7 mouse cellular contexts compared by ENCODE assay signal in the genomic region with DNA sequence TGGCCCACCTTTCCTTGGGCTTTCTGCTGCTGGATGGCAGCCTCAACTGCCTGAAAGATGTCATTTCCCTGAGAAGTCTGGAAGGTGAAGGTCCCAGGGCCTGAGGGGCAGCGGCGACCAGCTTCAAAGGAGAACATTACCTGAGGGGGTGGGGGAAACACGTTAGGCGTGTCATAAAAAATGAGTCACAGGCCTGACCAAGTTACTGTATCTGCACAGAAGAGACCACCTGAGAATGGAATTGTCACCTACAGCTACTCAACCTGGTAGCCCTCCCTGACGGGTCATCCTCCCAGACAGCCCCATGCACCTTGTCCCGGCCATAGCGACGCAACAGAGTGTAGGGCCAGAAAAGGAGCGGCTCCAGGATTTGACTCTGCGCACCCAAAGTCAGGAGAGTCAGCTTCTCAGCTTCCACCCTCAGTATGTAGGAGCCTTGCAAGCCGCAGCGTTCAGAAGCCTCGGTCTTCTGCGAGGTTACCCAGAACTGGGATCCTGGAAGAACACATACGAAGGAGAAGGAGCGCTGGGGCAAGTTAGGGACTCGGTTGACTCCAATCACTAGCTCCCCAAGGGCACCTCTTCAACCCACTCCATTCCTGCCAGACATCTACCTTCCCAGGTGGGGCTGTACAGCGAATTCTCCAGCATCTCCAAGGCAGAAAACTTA. TPM values are rescaled to one million over a fixed set of nuclear protein-coding genes. Genes with fewer than 3 reads are reported as not detected.
A peak's percentile ranks its signal among the peaks of the same experiment; 100 is the strongest.
DNase-seq lines count a peak whose midpoint lies in the region; ATAC-seq and TF ChIP-seq lines count a peak whose summit lies in the region.

No protein-coding gene starts in this region.

- H3K4me1 ChIP-seq in megakaryocyte, embryonic 14.5 days: peaks cover 89% of the 10 kb centered on the region
- H3K4me1 ChIP-seq in forebrain, embryonic 12.5 days: peaks cover 29% of the 10 kb centered on the region
- peaks cover 24% of the 10 kb centered on the region for H3K4me1 ChIP-seq in limb, embryonic 14.5 days (ENCODE audit: control insufficient read depth, insufficient read depth, low read length)
- peaks cover 11% of the 10 kb centered on the region for H3K4me1 ChIP-seq in stomach, embryonic 16.5 days (ENCODE audit: control insufficient read depth, insufficient read depth, low read length)

- no peak overlapping the region for H3K27ac ChIP-seq in forebrain, embryonic 12.5 days
- H3K27ac ChIP-seq in limb, embryonic 14.5 days (replicated peaks; ENCODE audit: low read depth, low read length): no peak overlapping the region
- no peak overlapping the region for H3K27ac ChIP-seq in stomach, embryonic 16.5 days (ENCODE audit: low read length)

- H3K36me3 ChIP-seq in megakaryocyte, embryonic 14.5 days (replicated peaks; ENCODE audit: low read length): peaks cover 53% of the 10 kb centered on the region
- H3K36me3 ChIP-seq in forebrain, embryonic 12.5 days (replicated peaks): no peaks in the 10 kb centered on the region
- peaks cover 3% of the 10 kb centered on the region; the same call in 1 of the 2 replicates for H3K36me3 ChIP-seq in limb, embryonic 14.5 days (ENCODE audit: control insufficient read depth, insufficient read depth, low read length)
- H3K36me3 ChIP-seq in stomach, embryonic 16.5 days (ENCODE audit: control insufficient read depth, insufficient read depth, low read length): no peaks in the 10 kb centered on the region

- H3K9ac ChIP-seq in forebrain, embryonic 12.5 days: no peak overlapping the region
- H3K9ac ChIP-seq in limb, embryonic 14.5 days (ENCODE audit: low read depth, low read length, severe bottlenecking): peak overlapping the region; percentile 55; the same call in 1 of the 2 replicates
- H3K9ac ChIP-seq in stomach, embryonic 16.5 days (ENCODE audit: low read length): peak overlapping the region; percentile 83

- TF ChIP-seq POLR2A in limb, embryonic 14.5 days (IDR thresholded peaks at IDR 0.05; ENCODE audit: borderline replicate concordance, extremely low read depth, insufficient read depth, insufficient read length): no peak

- peak overlapping the region; percentile 70 for H3K4me2 ChIP-seq in forebrain, embryonic 12.5 days
- H3K4me2 ChIP-seq in limb, embryonic 14.5 days (replicated peaks; ENCODE audit: low read depth, low read length, severe bottlenecking): peak overlapping the region; percentile 80
- peak overlapping the region; percentile 92 for H3K4me2 ChIP-seq in stomach, embryonic 16.5 days (ENCODE audit: low read depth, low read length)

- ATAC-seq in megakaryocyte, adult 5-6 weeks (ENCODE audit: poor library complexity, severe bottlenecking): no peak
- ATAC-seq in forebrain, embryonic 12.5 days (ENCODE audit: low FRiP score): no peak
- ATAC-seq in limb, embryonic 14.5 days (ENCODE audit: low FRiP score, low read depth): no peak
- no peak for ATAC-seq in stomach, embryonic 16.5 days (ENCODE audit: insufficient read depth, low FRiP score)
- ATAC-seq in monocyte, adult 5-6 weeks (replicated peaks; ENCODE audit: insufficient number of reproducible peaks, low FRiP score, low TSS enrichment, poor library complexity, severe bottlenecking): no peak

- no peaks in the 10 kb centered on the region for H3K27me3 ChIP-seq in megakaryocyte, embryonic 14.5 days (replicated peaks)
- peaks cover 79% of the 10 kb centered on the region for H3K27me3 ChIP-seq in forebrain, embryonic 12.5 days
- H3K27me3 ChIP-seq in limb, embryonic 14.5 days (ENCODE audit: control insufficient read depth, insufficient read depth, low read length): peaks cover 7% of the 10 kb centered on the region; the same call in 1 of the 2 replicates
- H3K27me3 ChIP-seq in stomach, embryonic 16.5 days (ENCODE audit: control insufficient read depth, insufficient read depth, low read length): peaks cover 7% of the 10 kb centered on the region; the same call in 1 of the 2 replicates

- no peaks in the 10 kb centered on the region for H3K9me3 ChIP-seq in megakaryocyte, embryonic 14.5 days
- no peaks in the 10 kb centered on the region for H3K9me3 ChIP-seq in forebrain, embryonic 12.5 days
- no peaks in the 10 kb centered on the region for H3K9me3 ChIP-seq in limb, embryonic 14.5 days (ENCODE audit: control insufficient read depth, low read length)
- no peaks in the 10 kb centered on the region for H3K9me3 ChIP-seq in stomach, embryonic 16.5 days (replicated peaks; ENCODE audit: control insufficient read depth, low read length)

- peak overlapping the region; percentile 92 for H3K4me3 ChIP-seq in megakaryocyte, embryonic 14.5 days (replicated peaks)
- H3K4me3 ChIP-seq in forebrain, embryonic 12.5 days (replicated peaks): peak overlapping the region; percentile 53
- H3K4me3 ChIP-seq in limb, embryonic 14.5 days (replicated peaks; ENCODE audit: low read length): peak overlapping the region; percentile 64
- H3K4me3 ChIP-seq in stomach, embryonic 16.5 days (replicated peaks; ENCODE audit: low read length): peak overlapping the region; percentile 59

- DNase-seq in limb, embryonic 14.5 days (ENCODE audit: low spot score): no peak
- DNase-seq in right cerebral cortex, postnatal 36 days (ENCODE audit: low spot score in 2 of 2): no peak

- WGBS in forebrain, embryonic 12.5 days: 17% methylated on average over 18 of the region's 18 CpGs
- WGBS in limb, embryonic 14.5 days: 23% methylated on average over 18 of the region's 18 CpGs
- 45% methylated on average over 18 of the region's 18 CpGs for WGBS in stomach, embryonic 16.5 days

RNA-seq across cellular contexts. Expression of gene Dok1, which starts 1.2 kb away (rescaled TPM):
- polyA plus RNA-seq in megakaryocyte, embryonic 14.5 days (2012; ENCODE audit: insufficient read depth, low replicate concordance): 159 and 256 TPM in 2 replicates
- 10.2 and 12.3 TPM in 2 replicates for total RNA-seq in megakaryocyte, adult 5-6 weeks (2015)
- 23.5 and 26.8 TPM in 2 replicates for total RNA-seq in megakaryocyte, adult 5-6 weeks (2017)
- 4.9 and 5.4 TPM in 2 replicates for polyA plus RNA-seq in forebrain, embryonic 12.5 days (2016; fragmentation: Nextera tagmentation; extraction: Ambion mirVana)
- 17.1 and 17.4 TPM in 2 replicates for polyA plus RNA-seq in limb, embryonic 14.5 days (2012; rRNA removed)
- polyA plus RNA-seq in limb, embryonic 14.5 days (2014; fragmentation: Nextera tagmentation; extraction: Ambion mirVana): 9.6 and 11.4 TPM in 2 replicates
- polyA plus RNA-seq in stomach, embryonic 16.5 days (2015; fragmentation: Nextera tagmentation; extraction: Ambion mirVana): 10.5 and 11.3 TPM in 2 replicates
- 36.6 to 44.9 TPM (median 43.6 TPM) in 3 replicates for total RNA-seq in monocyte, adult 5-6 weeks (2017)

RNA-seq across cellular contexts. Expression of gene Loxl3, which starts 1.9 kb away (rescaled TPM):
- 0.40 and 4.2 TPM in 2 replicates for polyA plus RNA-seq in megakaryocyte, embryonic 14.5 days (2012; ENCODE audit: insufficient read depth, low replicate concordance)
- 0.30 and 0.65 TPM in 2 replicates for total RNA-seq in megakaryocyte, adult 5-6 weeks (2015)
- total RNA-seq in megakaryocyte, adult 5-6 weeks (2017): 0.44 and 1.4 TPM in 2 replicates
- 6.2 and 8.0 TPM in 2 replicates for polyA plus RNA-seq in forebrain, embryonic 12.5 days (2016; fragmentation: Nextera tagmentation; extraction: Ambion mirVana)
- 55.6 and 58.6 TPM in 2 replicates for polyA plus RNA-seq in limb, embryonic 14.5 days (2012; rRNA removed)
- 24.1 and 26.0 TPM in 2 replicates for polyA plus RNA-seq in limb, embryonic 14.5 days (2014; fragmentation: Nextera tagmentation; extraction: Ambion mirVana)
- 19.4 and 19.5 TPM in 2 replicates for polyA plus RNA-seq in stomach, embryonic 16.5 days (2015; fragmentation: Nextera tagmentation; extraction: Ambion mirVana)
- total RNA-seq in monocyte, adult 5-6 weeks (2017): 2.3 to 10.2 TPM (median 4.2 TPM) in 3 replicates

RNA-seq across cellular contexts. Expression of gene Aup1, which starts 22.3 kb away (rescaled TPM):
- 1,695 and 4,915 TPM in 2 replicates for polyA plus RNA-seq in megakaryocyte, embryonic 14.5 days (2012; ENCODE audit: insufficient read depth, low replicate concordance)
- total RNA-seq in megakaryocyte, adult 5-6 weeks (2015): 156 and 191 TPM in 2 replicates
- total RNA-seq in megakaryocyte, adult 5-6 weeks (2017): 143 and 168 TPM in 2 replicates
- 137 and 142 TPM in 2 replicates for polyA plus RNA-seq in forebrain, embryonic 12.5 days (2016; fragmentation: Nextera tagmentation; extraction: Ambion mirVana)
- polyA plus RNA-seq in limb, embryonic 14.5 days (2012; rRNA removed): 331 and 427 TPM in 2 replicates
- polyA plus RNA-seq in limb, embryonic 14.5 days (2014; fragmentation: Nextera tagmentation; extraction: Ambion mirVana): 131 and 136 TPM in 2 replicates
- 228 and 235 TPM in 2 replicates for polyA plus RNA-seq in stomach, embryonic 16.5 days (2015; fragmentation: Nextera tagmentation; extraction: Ambion mirVana)
- 187 to 238 TPM (median 209 TPM) in 3 replicates for total RNA-seq in monocyte, adult 5-6 weeks (2017)

RNA-seq across cellular contexts. Expression of gene Htra2, which starts 23.0 kb away (rescaled TPM):
- 27.7 and 49.5 TPM in 2 replicates for polyA plus RNA-seq in megakaryocyte, embryonic 14.5 days (2012; ENCODE audit: insufficient read depth, low replicate concordance)
- total RNA-seq in megakaryocyte, adult 5-6 weeks (2015): 53.9 and 55.6 TPM in 2 replicates
- total RNA-seq in megakaryocyte, adult 5-6 weeks (2017): 34.1 and 41.4 TPM in 2 replicates
- polyA plus RNA-seq in forebrain, embryonic 12.5 days (2016; fragmentation: Nextera tagmentation; extraction: Ambion mirVana): 64.3 and 65.9 TPM in 2 replicates
- polyA plus RNA-seq in limb, embryonic 14.5 days (2012; rRNA removed): 99.8 and 116 TPM in 2 replicates
- 47.0 and 48.4 TPM in 2 replicates for polyA plus RNA-seq in limb, embryonic 14.5 days (2014; fragmentation: Nextera tagmentation; extraction: Ambion mirVana)
- 66.5 and 72.3 TPM in 2 replicates for polyA plus RNA-seq in stomach, embryonic 16.5 days (2015; fragmentation: Nextera tagmentation; extraction: Ambion mirVana)
- 81.4 to 125 TPM (median 105 TPM) in 3 replicates for total RNA-seq in monocyte, adult 5-6 weeks (2017)

RNA-seq across cellular contexts. Expression of gene Dqx1, which starts 25.6 kb away (rescaled TPM):
- 0.22 TPM in 1 of 2 replicates, not detected in the other for polyA plus RNA-seq in megakaryocyte, embryonic 14.5 days (2012; ENCODE audit: insufficient read depth, low replicate concordance)
- total RNA-seq in megakaryocyte, adult 5-6 weeks (2015): 2.2 and 2.3 TPM in 2 replicates
- 0.62 and 1.2 TPM in 2 replicates for total RNA-seq in megakaryocyte, adult 5-6 weeks (2017)
- polyA plus RNA-seq in forebrain, embryonic 12.5 days (2016; fragmentation: Nextera tagmentation; extraction: Ambion mirVana): 0.63 and 0.88 TPM in 2 replicates
- 1.9 and 2.5 TPM in 2 replicates for polyA plus RNA-seq in limb, embryonic 14.5 days (2012; rRNA removed)
- 0.35 and 0.37 TPM in 2 replicates for polyA plus RNA-seq in limb, embryonic 14.5 days (2014; fragmentation: Nextera tagmentation; extraction: Ambion mirVana)
- polyA plus RNA-seq in stomach, embryonic 16.5 days (2015; fragmentation: Nextera tagmentation; extraction: Ambion mirVana): 6.0 and 6.4 TPM in 2 replicates
- total RNA-seq in monocyte, adult 5-6 weeks (2017): 0.21 to 3.8 TPM (median 2.6 TPM) in 3 replicates
